Comparison of ENCODE assay signal across 22 mouse cellular contexts in genomic region chr11:36538144-36538543, GRCm38 (mm10).
DNase-seq lines count a peak whose midpoint lies in the region; ATAC-seq lines count a peak whose summit lies in the region.
"Had no signal": no experiment of that assay in that cellular context is flagged by ENCODE, and none has a peak within 500 bp of the region (broad histone marks: within the 10 kb centered on the region; RNA-seq: fewer than 3 reads in every experiment).

No protein-coding gene starts in this region.

- 55% methylated on average over 4 of the region's 4 CpGs for WGBS in kidney, embryonic 14.5 days
- 47% methylated on average over 4 of the region's 4 CpGs for WGBS in kidney, embryonic 16.5 days
- WGBS in midbrain, embryonic 11.5 days, result 98% methylated on average over 4 of the region's 4 CpGs
- WGBS in midbrain, embryonic 16.5 days, result 87% methylated on average over 4 of the region's 4 CpGs

- peak; percentile 62; the same call in 1 of the 2 replicates for ATAC-seq in kidney, embryonic 14.5 days (ENCODE audit: low FRiP score, low TSS enrichment)
- ATAC-seq in kidney, embryonic 16.5 days (ENCODE audit: low FRiP score, low TSS enrichment), result peak; percentile 37; the same call in 1 of the 2 replicates
- ATAC-seq in midbrain, embryonic 11.5 days (ENCODE audit: low FRiP score), result no peak
- ATAC-seq in midbrain, embryonic 16.5 days, result no peak
- ATAC-seq: activated CD4-positive, CD25-positive, alpha-beta regulatory T cell, adult 4 months; CD4-positive, CD25-positive, alpha-beta regulatory T cell, adult 4 months; Patski had no signal

- H3K4me2 ChIP-seq in kidney, embryonic 14.5 days (replicated peaks; ENCODE audit: low read depth, low read length), result no peak overlapping the region
- no peak overlapping the region for H3K4me2 ChIP-seq in kidney, embryonic 16.5 days (replicated peaks; ENCODE audit: low read depth, low read length)
- H3K4me2 ChIP-seq in midbrain, embryonic 11.5 days, result no peak overlapping the region
- H3K4me2 ChIP-seq in midbrain, embryonic 16.5 days (ENCODE audit: low read length), result no peak overlapping the region

- H3K4me3 ChIP-seq in kidney, embryonic 14.5 days (ENCODE audit: low read length), result no peak overlapping the region
- H3K4me3 ChIP-seq in kidney, embryonic 16.5 days (ENCODE audit: low read length), result no peak overlapping the region
- no peak overlapping the region for H3K4me3 ChIP-seq in midbrain, embryonic 11.5 days (ENCODE audit: low read depth, low read length)
- H3K4me3 ChIP-seq in midbrain, embryonic 16.5 days (ENCODE audit: low read depth, low read length), result no peak overlapping the region

- intact Hi-C loops in heart, postnatal 14 days (cut with DNase I), result no loop called here

- no peaks in the 10 kb centered on the region for H3K4me1 ChIP-seq in kidney, embryonic 14.5 days (ENCODE audit: control insufficient read depth, insufficient read depth, low read length)
- H3K4me1 ChIP-seq in kidney, embryonic 16.5 days (ENCODE audit: insufficient read depth, low read length), result no peaks in the 10 kb centered on the region
- H3K4me1 ChIP-seq in midbrain, embryonic 11.5 days (ENCODE audit: control insufficient read depth, insufficient read depth, low read length), result no peaks in the 10 kb centered on the region
- H3K4me1 ChIP-seq in midbrain, embryonic 16.5 days (ENCODE audit: control insufficient read depth, insufficient read depth, low read length), result peaks cover 3% of the 10 kb centered on the region; the same call in 1 of the 2 replicates

- no peak overlapping the region for H3K9ac ChIP-seq in kidney, embryonic 14.5 days (ENCODE audit: low read depth, low read length)
- H3K9ac ChIP-seq in kidney, embryonic 16.5 days (replicated peaks; ENCODE audit: low read length), result no peak overlapping the region
- no peak overlapping the region for H3K9ac ChIP-seq in midbrain, embryonic 11.5 days (ENCODE audit: low read length)
- H3K9ac ChIP-seq in midbrain, embryonic 16.5 days (ENCODE audit: low read depth, low read length), result no peak overlapping the region

- no peak overlapping the region for H3K27ac ChIP-seq in kidney, embryonic 14.5 days (ENCODE audit: low read depth, low read length)
- H3K27ac ChIP-seq in kidney, embryonic 16.5 days (ENCODE audit: low read length), result no peak overlapping the region
- H3K27ac ChIP-seq in midbrain, embryonic 11.5 days (ENCODE audit: low read depth, low read length), result no peak overlapping the region
- no peak overlapping the region for H3K27ac ChIP-seq in midbrain, embryonic 16.5 days (ENCODE audit: low read length)

- H3K9me3 ChIP-seq in kidney, embryonic 14.5 days (ENCODE audit: control insufficient read depth, low read length), result no peaks in the 10 kb centered on the region
- H3K9me3 ChIP-seq in kidney, embryonic 16.5 days (ENCODE audit: low read length), result no peaks in the 10 kb centered on the region
- no peaks in the 10 kb centered on the region for H3K9me3 ChIP-seq in midbrain, embryonic 11.5 days (ENCODE audit: control insufficient read depth, low read length)
- no peaks in the 10 kb centered on the region for H3K9me3 ChIP-seq in midbrain, embryonic 16.5 days (replicated peaks; ENCODE audit: control insufficient read depth, low read length, poor library complexity, severe bottlenecking)

- no peaks in the 10 kb centered on the region for H3K27me3 ChIP-seq in kidney, embryonic 14.5 days (ENCODE audit: control insufficient read depth, insufficient read depth, low read length)
- no peaks in the 10 kb centered on the region; the same call in 1 of the 2 replicates for H3K27me3 ChIP-seq in kidney, embryonic 16.5 days (ENCODE audit: insufficient read depth, low read length)
- H3K27me3 ChIP-seq in midbrain, embryonic 11.5 days (ENCODE audit: control insufficient read depth, insufficient read depth, low read length), result no peaks in the 10 kb centered on the region
- H3K27me3 ChIP-seq in midbrain, embryonic 16.5 days (ENCODE audit: control insufficient read depth, insufficient read depth, low read depth, low read length), result no peaks in the 10 kb centered on the region
- H3K27me3 ChIP-seq: CH12.LX had no signal

- DNase-seq in heart, adult 11 months, result peak; percentile 63
- DNase-seq in heart, postnatal 14 days, result no peak
- no peak for DNase-seq in kidney, adult 18-20 months
- DNase-seq in kidney, postnatal 10 days, result no peak
- peak; percentile 80 for DNase-seq in midbrain, embryonic 11.5 days (ENCODE audit: low spot score, missing footprints)
- DNase-seq: adrenal gland, adult 2 months; adrenal gland, adult 8-10 months; adrenal gland, postnatal 10 days; adrenal gland, postnatal 14 days; adrenal gland, postnatal 25 days; adrenal gland, postnatal 36 days; B cell, adult 2 months; cerebellum, adult 11 months; cerebellum, adult 11-12 months had no signal

- no peaks in the 10 kb centered on the region for H3K36me3 ChIP-seq in kidney, embryonic 14.5 days (ENCODE audit: control insufficient read depth, insufficient read depth, low read length)
- H3K36me3 ChIP-seq in kidney, embryonic 16.5 days (ENCODE audit: insufficient read depth, low read length), result no peaks in the 10 kb centered on the region
- no peaks in the 10 kb centered on the region for H3K36me3 ChIP-seq in midbrain, embryonic 11.5 days (ENCODE audit: control insufficient read depth, insufficient read depth, low read length)
- H3K36me3 ChIP-seq in midbrain, embryonic 16.5 days (ENCODE audit: control insufficient read depth, insufficient read depth, low read length), result no peaks in the 10 kb centered on the region
- H3K36me3 ChIP-seq: G1E had no signal

Comparison
In these comparisons a context has a peak if more than half of its experiments do, and no peak if none do; other contexts are left out.
1. DNase-seq: peak in heart, adult 11 months (single experiment) and midbrain, embryonic 11.5 days (single experiment); none in heart, postnatal 14 days (0 of 2), kidney, adult 18-20 months (single experiment) and kidney, postnatal 10 days (single experiment).
2. ATAC-seq: peak in kidney, embryonic 14.5 days (single experiment) and kidney, embryonic 16.5 days (single experiment); none in midbrain, embryonic 11.5 days (single experiment) and midbrain, embryonic 16.5 days (single experiment).